Mouse (Mus musculus): Measurements from ENCODE around the gene Gemin5.
"Not testable (repeated sequence)": the region's sequence is repeated elsewhere in the genome, so short reads cannot be mapped to it uniquely, and the experiment has no call there.

Gene Gemin5

GRCm38 (mm10) chr11:58168167-58168915, at the start of gene Gemin5:
Gene Gemin5, minus strand, starts transcription at chr11:58168539.
- DNase-seq (ENCODE audit: low read depth, low spot score), result peak; percentile 75

- DNase-seq (ENCODE audit: low read depth, low spot score), result no peak
Observed at GRCm38 (mm10) chr11:58216823-58217222, 48.5 kb upstream of the Gemin5 start.

- no peak for DNase-seq (ENCODE audit: low read depth, low spot score)
Observed at GRCm38 (mm10) chr11:58215814-58216213, 47.5 kb upstream of the Gemin5 start.

GRCm38 (mm10) chr11:58215049-58215430, 46.7 kb upstream of the Gemin5 start:
- DNase-seq (ENCODE audit: low read depth, low spot score), result not testable (repeated sequence)

GRCm38 (mm10) chr11:58214391-58215048, 46.2 kb upstream of the Gemin5 start:
- peak; percentile 47 for DNase-seq (ENCODE audit: low read depth, low spot score)

- no peak for DNase-seq (ENCODE audit: low read depth, low spot score)
Observed at GRCm38 (mm10) chr11:58213673-58214342, 45.5 kb upstream of the Gemin5 start.

- DNase-seq (ENCODE audit: low read depth, low spot score), result no peak
Observed at GRCm38 (mm10) chr11:58211682-58212067, 43.3 kb upstream of the Gemin5 start.

GRCm38 (mm10) chr11:58211062-58211681, 42.8 kb upstream of the Gemin5 start:
- no peak for DNase-seq (ENCODE audit: low read depth, low spot score)

- no peak for DNase-seq (ENCODE audit: low read depth, low spot score)
Observed at GRCm38 (mm10) chr11:58210321-58210886, 42.1 kb upstream of the Gemin5 start.

- DNase-seq (ENCODE audit: low read depth, low spot score), result no peak
Observed at GRCm38 (mm10) chr11:58201052-58201451, 32.7 kb upstream of the Gemin5 start.

- no peak for DNase-seq (ENCODE audit: low read depth, low spot score)
Observed at GRCm38 (mm10) chr11:58200226-58200625, 31.9 kb upstream of the Gemin5 start.

GRCm38 (mm10) chr11:58199229-58200037, 31.1 kb upstream of the Gemin5 start, which contains the start of the genes Igtp and Irgm2:
Gene Igtp, plus strand, starts transcription at chr11:58199556.
Gene Irgm2, plus strand, starts transcription at chr11:58199618.
- DNase-seq (ENCODE audit: low read depth, low spot score), result not testable (repeated sequence)

- DNase-seq (ENCODE audit: low read depth, low spot score), result no peak
Observed at GRCm38 (mm10) chr11:58198663-58199062, 30.3 kb upstream of the Gemin5 start.

GRCm38 (mm10) chr11:58193860-58194520, 25.7 kb upstream of the Gemin5 start:
- no peak for DNase-seq (ENCODE audit: low read depth, low spot score)

- no peak for DNase-seq (ENCODE audit: low read depth, low spot score)
Observed at GRCm38 (mm10) chr11:58193326-58193725, 25.0 kb upstream of the Gemin5 start.

GRCm38 (mm10) chr11:58189675-58190074, 21.3 kb upstream of the Gemin5 start:
- DNase-seq (ENCODE audit: low read depth, low spot score), result no peak

GRCm38 (mm10) chr11:58183579-58183978, 15.2 kb upstream of the Gemin5 start:
- DNase-seq (ENCODE audit: low read depth, low spot score), result no peak

GRCm38 (mm10) chr11:58180756-58181155, 12.4 kb upstream of the Gemin5 start:
- no peak for DNase-seq (ENCODE audit: low read depth, low spot score)

GRCm38 (mm10) chr11:58179986-58180385, 11.6 kb upstream of the Gemin5 start:
- not testable (repeated sequence) for DNase-seq (ENCODE audit: low read depth, low spot score)

GRCm38 (mm10) chr11:58179563-58179962, 11.2 kb upstream of the Gemin5 start:
- peak; percentile 72 for DNase-seq (ENCODE audit: low read depth, low spot score)

All from embryo, embryonic 11.5 days (tissue).